Mouse (Mus musculus) spleen, adult 12 weeks (tissue): ENCODE data around the gene Wdr78.

Experiments used
- DNase-seq: peaks from one replicate; pipeline ENCODE4 v3.0.0; 2022; ENCODE audit warnings: low spot score

Gene Wdr78

GRCm38 (mm10) chr4:103114184-103115111 is at the start of gene Wdr78, which contains the start of gene Mier1:
Gene Wdr78 (minus strand): TSS chr4:103114555.
Gene Mier1 (plus strand): TSS chr4:103114390.
- peak; percentile 96 for DNase-seq

- DNase-seq, result no peak
Measured at GRCm38 (mm10) chr4:103158781-103159180, 44.4 kb upstream of the Wdr78 start.

DNA sequence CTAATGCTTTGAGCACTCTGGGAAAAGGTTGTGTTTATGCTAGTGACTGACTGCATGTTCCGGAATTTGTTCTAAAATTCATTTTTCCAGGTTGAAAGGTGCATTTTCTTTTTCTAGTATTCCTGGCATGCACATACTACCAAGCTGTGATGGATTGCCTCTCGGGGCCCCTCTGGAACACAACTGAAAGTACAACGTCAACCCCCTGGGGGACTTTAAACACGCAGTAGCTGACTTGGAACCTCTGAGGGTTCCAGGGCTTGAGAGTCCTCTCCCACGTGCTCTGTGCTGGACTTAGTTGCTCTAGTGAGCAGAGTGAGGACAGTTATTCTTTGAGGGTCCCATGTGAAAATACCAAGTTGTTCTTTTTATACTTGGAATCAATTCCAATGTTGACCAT is 37.6 kb upstream of the Wdr78 start:
- no peak for DNase-seq

DNA sequence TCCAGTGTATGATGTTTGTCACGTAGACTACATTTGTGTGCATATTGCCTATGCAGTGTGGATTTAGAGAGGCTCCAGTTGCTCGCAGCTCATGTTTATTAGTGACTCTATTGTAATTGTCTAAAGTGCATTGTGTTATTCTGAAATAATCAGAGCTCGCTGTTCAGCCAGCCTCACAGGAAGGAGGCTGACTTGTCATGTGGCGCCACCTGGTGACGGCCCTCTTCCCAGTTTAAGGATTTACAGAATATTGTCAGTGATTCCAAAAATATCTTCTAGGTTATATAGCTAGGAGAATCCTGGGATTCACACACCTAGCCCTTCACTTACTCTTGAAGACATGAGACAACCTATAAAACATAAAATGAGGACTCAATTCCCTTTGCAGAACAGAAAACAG is 32.0 kb upstream of the Wdr78 start:
- peak; percentile 56 for DNase-seq

DNA sequence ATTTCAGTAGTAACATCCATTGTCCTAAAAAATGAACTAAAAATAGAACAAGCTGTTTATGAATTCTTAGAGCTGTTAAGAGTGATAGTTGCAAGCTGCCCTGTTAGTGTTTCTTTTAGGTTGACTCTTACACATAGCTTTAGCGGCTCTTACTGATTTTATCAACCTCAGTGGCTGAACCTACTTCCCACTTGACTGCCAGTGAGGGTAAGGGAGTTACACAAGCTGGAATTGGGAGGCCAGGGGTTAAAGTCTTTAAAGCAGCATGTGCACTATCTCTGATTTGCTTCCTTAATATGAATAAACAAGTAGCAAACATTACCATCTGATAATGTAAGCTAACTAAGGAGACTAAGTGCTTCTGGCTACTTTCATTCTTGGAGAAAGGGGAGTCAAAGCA is 22.6 kb upstream of the Wdr78 start:
- no peak for DNase-seq

DNA sequence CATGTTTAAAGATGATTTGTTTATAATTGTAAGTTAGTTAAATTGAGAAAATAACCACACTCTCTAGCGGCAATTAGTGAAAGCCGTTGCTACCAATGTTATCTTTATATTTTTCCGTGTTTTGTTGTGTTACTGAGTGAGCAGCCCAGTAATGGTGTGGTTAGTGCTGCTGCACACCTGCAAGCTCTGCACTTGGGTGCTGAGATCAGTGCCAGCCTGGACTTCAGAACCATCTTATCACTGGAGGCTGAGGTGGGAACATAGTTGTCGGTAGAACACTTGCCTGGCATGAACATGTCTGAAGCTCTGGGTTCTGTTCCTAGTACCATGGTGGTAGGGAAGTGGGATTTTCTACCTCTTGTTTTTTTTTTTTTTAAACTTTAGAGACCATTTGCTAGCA is 12.2 kb upstream of the Wdr78 start:
- DNase-seq, result no peak

- no peak for DNase-seq
Measured at GRCm38 (mm10) chr4:103123606-103124005, 9.3 kb upstream of the Wdr78 start.

GRCm38 (mm10) chr4:103123086-103123485 is 8.7 kb upstream of the Wdr78 start:
- no peak for DNase-seq

- no peak for DNase-seq
Measured at GRCm38 (mm10) chr4:103120874-103121389, 6.6 kb upstream of the Wdr78 start.

- no peak for DNase-seq
Measured at GRCm38 (mm10) chr4:103120395-103120794, 6.0 kb upstream of the Wdr78 start.

GRCm38 (mm10) chr4:103120028-103120384 is 5.7 kb upstream of the Wdr78 start:
- no peak for DNase-seq

- peak; percentile 80 for DNase-seq
Measured at GRCm38 (mm10) chr4:103119229-103120027, 5.1 kb upstream of the Wdr78 start.

- DNase-seq, result no peak
Measured at GRCm38 (mm10) chr4:103118888-103119228, 4.5 kb upstream of the Wdr78 start.

GRCm38 (mm10) chr4:103113402-103113801 is 953 bp downstream of the Wdr78 start:
- DNase-seq, result no peak

DNA sequence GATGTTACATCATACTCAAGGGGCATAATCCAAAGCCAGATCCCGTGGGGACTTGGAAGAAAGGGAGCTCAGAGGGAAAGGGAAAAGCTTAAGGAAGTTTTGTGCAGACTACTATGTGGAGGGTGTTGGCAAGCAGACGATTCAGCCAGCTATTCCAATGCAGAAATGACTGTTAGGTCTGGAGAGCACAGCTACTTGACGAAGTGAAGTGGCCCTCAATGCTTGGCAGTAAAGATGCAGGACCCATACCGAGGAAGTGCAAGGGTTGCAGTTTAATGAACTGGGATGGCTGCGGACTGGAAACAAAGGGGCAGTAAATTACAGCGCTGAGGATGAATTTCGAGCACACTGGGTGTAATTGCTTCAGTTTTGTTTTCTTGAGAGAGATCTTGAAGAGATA is 1.7 kb downstream of the Wdr78 start:
- no peak for DNase-seq

- DNase-seq, result no peak
Measured at GRCm38 (mm10) chr4:103098532-103098931, 15.8 kb downstream of the Wdr78 start.

DNA sequence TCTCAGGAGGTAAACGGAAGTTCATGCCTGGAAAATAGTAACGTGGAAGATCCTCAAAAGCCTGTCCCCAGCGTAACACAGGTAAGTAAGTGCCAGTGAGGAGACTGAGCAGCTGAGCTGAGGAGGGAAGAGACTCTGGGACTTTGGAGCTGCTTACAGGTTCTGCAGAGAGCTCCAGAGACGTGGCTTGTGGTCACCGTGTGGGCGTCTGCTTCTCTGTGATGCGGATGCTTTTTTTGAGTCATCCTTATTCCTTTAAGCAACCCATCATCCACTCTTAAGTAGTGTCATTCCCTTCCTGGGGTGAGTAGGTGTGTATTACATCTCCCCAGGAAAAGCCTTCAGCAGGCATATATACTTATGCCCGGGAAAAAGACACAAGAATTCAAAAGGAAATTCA is 18.4 kb downstream of the Wdr78 start:
- DNase-seq, result no peak

GRCm38 (mm10) chr4:103085237-103085636 is 29.1 kb downstream of the Wdr78 start:
- DNase-seq, result no peak

- DNase-seq, result no peak
Measured at GRCm38 (mm10) chr4:103070631-103071030, 43.7 kb downstream of the Wdr78 start.

GRCm38 (mm10) chr4:103067906-103068655 is 46.3 kb downstream of the Wdr78 start:
- DNase-seq, result no peak

- no peak for DNase-seq
Measured at GRCm38 (mm10) chr4:103064976-103065375, 49.4 kb downstream of the Wdr78 start.

- DNase-seq, result no peak
Measured at GRCm38 (mm10) chr4:103064421-103064820, 49.9 kb downstream of the Wdr78 start.
